Mouse (Mus musculus) G1E (cell line): ENCODE measurements around the gene Naf1. TPM values are rescaled to one million over a fixed set of nuclear protein-coding genes. Genes with fewer than 3 reads are reported as not detected.

Source experiments
- ATAC-seq: 2 replicates; pipeline ENCODE4 v1.8.0; 2016; ENCODE audit warnings: mild to moderate bottlenecking; ENCODE audit not compliant: insufficient number of reproducible peaks, poor library complexity, low FRiP score, severe bottlenecking; ENCODE audit errors: extremely low read depth
- DNase-seq: peaks from one replicate; pipeline ENCODE4 v3.0.0; 2012; ENCODE audit warnings: low spot score
- H3K27me3 ChIP-seq: 2 replicates; pipeline ENCODE4 v1.6.1; 2012; ENCODE audit warnings: mild to moderate bottlenecking, low read length, inconsistent platforms; ENCODE audit not compliant: insufficient read depth
- H3K36me3 ChIP-seq: replicated peaks from 2 replicates; pipeline ENCODE3; 2012; ENCODE audit warnings: mild to moderate bottlenecking, inconsistent platforms
- H3K4me1 ChIP-seq: 2 replicates; pipeline ENCODE4 v1.6.1; 2012; ENCODE audit warnings: low read depth, low read length, inconsistent platforms, mixed read lengths; ENCODE audit not compliant: insufficient read depth
- H3K4me3 ChIP-seq: 2 replicates; pipeline ENCODE4 v1.5.1; 2012; ENCODE audit warnings: low read depth, mild to moderate bottlenecking, inconsistent platforms, low read length, moderate library complexity, mixed read lengths
- H3K9me3 ChIP-seq: replicated peaks from 2 replicates; pipeline ENCODE4 v1.6.1; 2012; ENCODE audit warnings: inconsistent platforms
- CTCF ChIP-seq: IDR thresholded peaks from 2 replicates; pipeline ENCODE4 v1.5.1; 2012; ENCODE audit warnings: low read depth, low read length, inconsistent platforms, mixed read lengths
- GATA1 ChIP-seq: IDR thresholded peaks from 2 replicates; pipeline ENCODE4 v1.6.1; 2012; ENCODE audit warnings: borderline replicate concordance, low read length, inconsistent platforms, mixed read lengths
- GATA2 ChIP-seq: IDR thresholded peaks from 2 replicates; pipeline ENCODE4 v1.6.1; 2012; ENCODE audit warnings: low read depth, low read length, inconsistent platforms, borderline replicate concordance
- POLR2AphosphoS5 ChIP-seq: IDR thresholded peaks from 2 replicates; pipeline ENCODE4 v1.6.1; 2012; ENCODE audit warnings: low read depth, low read length, inconsistent platforms; ENCODE audit not compliant: insufficient replicate concordance
- TAL1 ChIP-seq: conservative IDR thresholded peaks from 2 replicates; pipeline ENCODE4 v1.6.1; 2012; ENCODE audit warnings: low read depth, low read length, inconsistent platforms, mixed read lengths
- polyA plus RNA-seq: library from polyadenylated mRNA; stranded (reverse); fragments of >175 nt; gene quantifications from 2 replicates; pipeline ENCODE4 v1.2.3, GENCODE M21; 2012
- total RNA-seq, 2 experiments: library from RNA; stranded (forward) in 1 of 2; stranded (reverse) in 1 of 2; fragments of 200-1000 nt in 1 of 2; fragments of >200 nt in 1 of 2; fragmentation: Nextera tagmentation in 1 of 2; gene quantifications; 2 replicates each; pipeline ENCODE4 v1.2.3; 2014 to 2017

Gene Naf1
- total RNA-seq (2014; fragmentation: Nextera tagmentation): 63.4 and 87.9 TPM in 2 replicates
- 14.6 and 15.5 TPM in 2 replicates for total RNA-seq (2017)
- polyA plus RNA-seq: 47.7 and 62.5 TPM in 2 replicates

DNA sequence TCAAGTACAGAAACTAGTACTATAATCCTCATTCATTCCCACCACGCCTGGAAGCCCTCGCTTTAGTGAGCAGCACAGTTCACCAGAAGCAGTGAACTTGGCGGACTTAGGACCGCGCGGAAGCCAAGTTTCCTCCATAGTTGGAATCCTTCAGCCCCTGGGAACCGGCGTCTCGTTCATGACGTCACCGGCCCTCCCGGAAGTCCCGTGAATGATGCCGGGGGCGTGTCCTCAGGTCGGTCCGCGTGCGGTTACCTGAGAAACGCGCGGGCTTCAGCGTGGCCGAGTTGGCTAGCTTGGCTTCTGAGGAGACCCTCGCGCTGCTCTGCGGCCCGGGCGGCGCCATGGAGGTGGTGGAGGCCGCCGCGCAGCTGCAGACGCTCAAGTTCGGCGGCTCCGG lies at the start of gene Naf1:
Gene Naf1 (plus strand): TSS at position 195 of the 400 bp plus-strand sequence.
- Histone ChIP-seq H3K4me3 (peak within 1 kb of the TSS; percentile 88), H3K4me1 (peaks cover 24% of the 10 kb centered on the region), H3K27me3 (no peaks in the 10 kb centered on the region), H3K36me3 (peaks cover 24% of the 10 kb centered on the region), H3K9me3 (no peaks in the 10 kb centered on the region)
- DNase-seq (peak; percentile 79), ATAC-seq (peak; percentile 91)
- no peak for TF ChIP-seq TAL1
- no peak for TF ChIP-seq GATA2
- no peak for TF ChIP-seq POLR2AphosphoS5
- TF ChIP-seq CTCF: no peak
- no peak for TF ChIP-seq GATA1

DNA sequence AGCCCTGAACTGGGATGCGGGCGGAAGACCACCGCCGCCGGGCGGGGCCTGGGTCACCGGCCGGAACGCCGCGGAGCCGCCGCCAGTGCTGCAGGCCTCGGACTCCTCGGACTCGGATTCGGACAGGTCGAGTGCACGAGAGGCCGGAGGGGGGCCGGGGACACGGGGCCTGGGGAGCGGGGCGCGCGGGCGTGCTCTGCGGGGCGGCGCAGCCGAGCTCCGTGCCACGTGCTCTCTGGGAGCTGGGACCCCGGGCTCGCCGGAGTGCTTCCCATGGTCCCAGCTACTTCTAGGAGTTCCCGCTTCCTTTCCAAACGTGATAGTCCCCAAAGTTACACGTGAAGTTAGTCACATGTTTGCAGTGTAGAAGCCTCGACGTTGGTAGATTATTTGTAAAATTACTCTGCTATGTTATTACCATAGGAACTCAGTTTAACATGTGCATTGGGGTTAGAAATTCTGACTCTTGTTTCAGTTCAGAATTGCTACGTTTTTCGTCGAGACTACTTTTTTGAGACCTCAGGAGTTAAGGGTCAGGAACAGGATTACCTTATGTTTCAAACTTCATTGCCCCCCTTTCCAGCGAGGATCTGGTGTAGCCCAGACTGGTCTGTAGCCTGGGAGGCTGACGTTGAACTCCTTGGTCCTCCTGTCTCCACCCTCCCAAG lies 1.0 kb downstream of the Naf1 start:
- TF ChIP-seq GATA1 (no peak), TAL1 (no peak), GATA2 (no peak), POLR2AphosphoS5 (no peak), CTCF (no peak)
- H3K27me3 ChIP-seq: no peaks in the 10 kb centered on the region
- peak overlapping the region; percentile 82 for H3K4me3 ChIP-seq
- peaks cover 30% of the 10 kb centered on the region for H3K36me3 ChIP-seq
- peaks cover 26% of the 10 kb centered on the region for H3K4me1 ChIP-seq
- peak; percentile 39 for DNase-seq
- peak; percentile 7; the same call in 1 of the 2 replicates for ATAC-seq
- no peaks in the 10 kb centered on the region for H3K9me3 ChIP-seq

DNA sequence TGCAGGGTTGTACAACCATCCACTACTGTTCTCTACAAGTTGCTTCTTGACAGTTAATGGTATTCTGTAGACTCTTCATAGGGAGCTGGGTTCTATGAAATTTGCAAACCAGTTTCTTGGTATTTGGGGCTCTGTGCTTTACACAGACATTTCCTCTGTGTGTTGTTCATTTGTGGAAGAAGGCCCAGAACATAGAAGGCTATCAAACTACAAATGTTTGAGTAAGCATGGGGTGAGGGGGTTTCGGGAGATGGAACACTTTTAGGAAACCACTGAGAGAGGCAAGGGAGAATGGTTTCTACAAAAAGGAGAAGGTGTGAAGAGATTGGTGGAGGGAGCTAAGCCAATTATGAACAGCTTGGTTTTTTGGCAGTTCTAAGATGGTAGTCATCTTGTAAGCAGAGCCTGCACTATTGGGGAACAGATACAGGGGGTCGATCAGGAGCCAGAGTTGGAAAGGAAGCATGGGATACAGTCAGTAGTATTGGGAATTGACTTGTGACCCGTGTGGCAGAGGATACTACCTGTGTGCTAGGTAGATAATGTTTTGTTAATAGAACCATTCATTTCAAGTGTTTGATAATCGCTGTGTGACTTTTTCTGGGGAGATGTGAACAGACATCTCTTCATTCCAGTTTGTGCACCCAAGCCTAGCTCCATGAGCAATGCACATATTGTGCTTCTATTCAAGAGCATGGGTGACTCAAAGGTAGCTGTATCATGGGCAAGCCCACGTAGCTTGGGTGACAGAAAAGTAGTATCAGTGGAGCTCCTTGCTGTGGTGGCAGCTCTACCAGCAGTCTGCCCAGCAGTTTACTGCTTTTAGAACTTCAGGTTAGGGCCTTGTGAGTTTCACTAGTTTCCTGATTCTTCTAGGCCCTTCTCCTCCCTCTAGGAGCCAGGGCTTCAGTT lies 1.8 kb downstream of the Naf1 start:
- H3K36me3 ChIP-seq: peaks cover 36% of the 10 kb centered on the region
- peak overlapping the region; percentile 82 for H3K4me3 ChIP-seq
- no peaks in the 10 kb centered on the region for H3K27me3 ChIP-seq
- H3K4me1 ChIP-seq: peaks cover 26% of the 10 kb centered on the region
- TF ChIP-seq GATA1: no peak
- TF ChIP-seq CTCF: no peak
- TF ChIP-seq POLR2AphosphoS5: no peak
- no peak for TF ChIP-seq GATA2
- TF ChIP-seq TAL1: no peak
- no peaks in the 10 kb centered on the region for H3K9me3 ChIP-seq
- ATAC-seq (no peak), DNase-seq (no peak)

DNA sequence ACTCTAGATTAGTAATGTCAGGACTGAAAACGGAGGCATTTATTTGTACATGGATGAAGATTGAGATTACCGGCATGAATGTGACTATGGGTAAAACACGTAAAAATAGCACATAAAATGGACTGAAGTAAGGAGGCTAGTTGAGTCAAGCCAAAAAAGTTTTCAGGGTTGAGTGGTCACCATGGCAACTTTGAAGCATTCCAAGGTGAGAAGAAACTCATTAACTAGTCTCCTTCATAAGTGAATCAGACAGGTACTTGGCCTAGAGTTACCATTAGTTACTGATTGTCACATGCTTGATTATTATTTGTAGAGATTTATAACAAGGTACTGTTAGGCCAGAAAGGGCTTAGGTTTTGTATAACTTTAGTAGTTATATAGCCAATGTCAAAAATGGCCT lies 3.7 kb downstream of the Naf1 start:
- H3K36me3 ChIP-seq: peaks cover 53% of the 10 kb centered on the region
- H3K9me3 ChIP-seq: no peaks in the 10 kb centered on the region
- no peak overlapping the region for H3K4me3 ChIP-seq
- peaks cover 29% of the 10 kb centered on the region for H3K4me1 ChIP-seq
- DNase-seq: no peak
- no peak for ATAC-seq
- TF ChIP-seq CTCF (no peak), GATA2 (no peak), POLR2AphosphoS5 (no peak), GATA1 (no peak), TAL1 (no peak)
- no peaks in the 10 kb centered on the region for H3K27me3 ChIP-seq

DNA sequence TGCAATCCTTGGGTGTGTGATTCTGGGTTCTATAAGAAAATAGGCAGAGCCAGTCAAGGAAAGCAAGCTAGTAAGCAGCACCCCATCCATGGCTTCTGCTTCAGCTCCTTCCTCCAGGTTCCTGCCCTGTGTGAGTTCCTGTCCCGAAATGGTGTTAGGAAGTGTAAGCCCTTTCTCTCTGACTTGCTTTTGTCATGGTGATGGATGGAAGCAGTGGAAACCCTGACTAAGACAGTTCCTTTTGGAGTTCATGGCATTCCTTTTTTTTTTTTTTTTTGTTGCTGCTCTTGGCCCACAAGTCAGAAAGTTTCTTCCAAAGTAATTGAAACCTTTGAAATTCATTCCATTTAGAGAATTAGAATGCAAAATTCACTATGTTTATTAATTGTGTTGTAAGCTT lies 5.1 kb downstream of the Naf1 start:
- DNase-seq (no peak), ATAC-seq (no peak)
- Histone ChIP-seq H3K4me1 (peaks cover 32% of the 10 kb centered on the region), H3K36me3 (peaks cover 64% of the 10 kb centered on the region), H3K9me3 (no peaks in the 10 kb centered on the region), H3K4me3 (no peak overlapping the region), H3K27me3 (no peaks in the 10 kb centered on the region)
- no peak for TF ChIP-seq CTCF
- no peak for TF ChIP-seq GATA2
- TF ChIP-seq TAL1: no peak

DNA sequence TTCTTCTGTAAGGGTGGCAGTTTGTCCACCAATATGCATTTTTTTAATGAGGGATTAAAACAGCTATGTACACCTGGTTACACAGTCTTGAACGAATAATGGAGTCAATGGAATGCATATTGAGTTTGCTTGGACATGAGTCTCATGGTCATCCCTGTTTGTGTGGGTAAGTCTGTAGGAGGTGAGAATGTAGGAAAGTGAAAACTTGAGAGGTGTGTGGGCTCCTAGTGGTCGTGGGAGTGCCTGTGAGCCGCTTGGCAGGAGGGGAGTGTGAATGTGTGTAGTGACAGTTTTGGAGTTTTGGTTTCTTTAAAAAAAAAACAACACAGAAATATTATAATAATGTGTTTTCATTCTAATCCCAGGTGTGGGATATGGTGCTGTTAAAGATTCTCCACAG lies 7.7 kb downstream of the Naf1 start:
- ATAC-seq: no peak
- peaks cover 78% of the 10 kb centered on the region for H3K36me3 ChIP-seq
- TF ChIP-seq GATA2: no peak
- no peak for TF ChIP-seq GATA1
- no peak for TF ChIP-seq POLR2AphosphoS5
- TF ChIP-seq CTCF: no peak
- no peak for TF ChIP-seq TAL1
- peaks cover 27% of the 10 kb centered on the region for H3K4me1 ChIP-seq
- no peak overlapping the region for H3K4me3 ChIP-seq
- DNase-seq: no peak
- H3K27me3 ChIP-seq: no peaks in the 10 kb centered on the region
- no peaks in the 10 kb centered on the region for H3K9me3 ChIP-seq
